Mouse (Mus musculus) E14TG2a.4 (cell line): ENCODE results near the gene Chst11.

Experiments
- CTCF ChIP-seq: conservative IDR thresholded peaks from 2 replicates; pipeline ENCODE4 v1.5.1; 2014; ENCODE audit warnings: low read length
- NANOG ChIP-seq: IDR thresholded peaks from 2 replicates; pipeline ENCODE4 v1.6.1; 2014; ENCODE audit warnings: borderline replicate concordance, low read length, mixed read lengths

DNA sequence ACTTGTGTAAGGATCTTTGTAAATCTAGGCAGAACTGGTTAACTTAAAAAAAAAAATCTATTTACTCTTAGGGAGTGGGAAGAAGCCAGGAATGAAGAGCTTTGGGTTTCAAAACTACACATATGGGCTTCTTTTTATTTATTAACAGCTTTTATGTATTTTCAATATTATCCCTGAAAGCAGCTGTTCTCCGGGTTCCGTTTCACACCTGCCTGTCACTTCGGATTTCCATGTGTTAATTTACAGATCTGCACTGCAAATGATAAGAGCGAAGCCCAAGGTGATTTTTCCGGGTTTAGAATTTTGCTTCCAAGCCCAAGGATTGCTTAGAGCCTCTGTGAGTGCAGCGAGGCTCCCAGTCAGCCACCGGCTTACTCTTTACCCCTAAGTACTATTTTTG lies 223.1 kb downstream of the Chst11 start:
- TF ChIP-seq CTCF (no peak), NANOG (no peak)
